Mouse (Mus musculus): ENCODE data around the gene Ugt1a7c. TPM values are rescaled to one million over a fixed set of nuclear protein-coding genes. Genes with fewer than 3 reads are reported as not detected.

The Ugt1a7c gene
- total and polyA plus RNA-seq, 3 experiments, result not detected

DNA sequence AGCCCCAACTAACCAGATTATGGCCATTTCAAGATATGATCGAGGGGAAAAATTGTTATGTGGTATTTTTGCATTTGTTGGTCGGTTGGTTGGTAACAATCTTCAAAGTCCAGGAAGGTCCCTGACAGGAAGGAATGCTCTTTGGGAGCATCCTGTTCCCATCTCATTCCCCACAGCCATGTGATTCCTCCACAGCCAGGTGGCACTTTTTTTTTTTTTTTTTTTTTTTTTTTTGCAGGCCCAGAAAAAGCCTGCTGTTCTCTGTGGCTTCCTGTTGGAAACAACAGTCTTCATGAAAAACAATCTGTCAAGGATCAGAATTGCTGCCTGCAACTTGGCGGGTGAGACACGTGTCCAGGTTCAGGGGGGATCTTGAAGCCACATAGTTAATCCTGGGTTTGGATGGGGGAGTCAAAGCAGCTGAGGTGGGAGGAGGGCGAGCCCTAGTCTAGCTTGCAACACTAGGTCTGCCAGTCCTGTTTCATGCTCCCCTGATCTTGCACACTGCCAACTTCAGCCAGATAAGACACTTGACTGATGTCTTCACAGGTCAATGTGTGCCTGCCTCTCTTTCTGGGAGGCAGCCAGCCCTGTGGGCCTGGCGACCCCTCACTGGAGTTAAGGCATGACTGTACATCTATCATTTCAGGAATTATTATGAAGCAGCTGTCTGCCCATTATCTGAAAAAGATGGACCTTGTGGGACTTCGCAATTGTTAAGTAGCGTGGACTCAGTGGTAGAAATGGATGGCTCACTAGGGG lies 164.2 kb downstream of the Ugt1a7c start (continued):
- no peak for TF ChIP-seq KAT2A (conservative IDR thresholded peaks at IDR 0.05; ENCODE audit: low read depth, low read length)
- TF ChIP-seq TCF12 (IDR thresholded peaks at IDR 0.05; ENCODE audit: low read depth, low read length), result no peak
- no peak; the same call in 1 of the 2 replicates for TF ChIP-seq POLR2AphosphoS5 (IDR thresholded peaks at IDR 0.05; ENCODE audit: borderline replicate concordance, low read depth, low read length)
- TF ChIP-seq ZC3H11A (IDR thresholded peaks at IDR 0.05; ENCODE audit: low read depth, low read length), result no peak
- TF ChIP-seq UBTF (IDR thresholded peaks at IDR 0.05; ENCODE audit: borderline replicate concordance, insufficient read depth, low read depth, low read length), result no peak
- no peak for TF ChIP-seq ETS1 (IDR thresholded peaks at IDR 0.05; ENCODE audit: low read depth, low read length)
- TF ChIP-seq RAD21 (IDR thresholded peaks at IDR 0.05; ENCODE audit: low read depth, low read length), result no peak
- TF ChIP-seq JUND (IDR thresholded peaks at IDR 0.05; ENCODE audit: low read depth, low read length), result no peak
- TF ChIP-seq POLR2AphosphoS2 (IDR thresholded peaks at IDR 0.05; ENCODE audit: low read length), result peak; percentile 68
- TF ChIP-seq TBP (IDR thresholded peaks at IDR 0.05; ENCODE audit: low read depth, low read length), result no peak

DNA sequence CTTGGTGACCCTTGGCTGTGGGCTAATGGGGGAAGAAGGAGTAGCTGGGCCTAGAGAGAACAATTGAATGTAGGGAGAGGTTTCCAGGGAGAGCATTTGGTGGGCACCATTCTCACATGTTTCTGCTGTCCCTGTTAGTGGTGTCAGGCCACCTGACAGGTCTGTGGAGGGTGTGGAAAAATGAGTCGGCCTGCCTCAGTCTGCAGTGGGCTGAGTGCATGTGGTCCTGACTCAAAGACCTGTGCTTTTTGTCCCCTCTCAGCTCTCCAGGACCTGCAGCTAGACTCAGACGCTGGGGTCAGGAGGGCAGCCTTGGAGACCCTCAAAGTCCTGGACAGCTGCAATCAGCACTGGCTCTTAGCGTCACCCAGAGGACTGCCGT lies 164.8 kb downstream of the Ugt1a7c start:
- H3K36me3 ChIP-seq (ENCODE audit: control insufficient read depth in 1 of 2, insufficient read depth in 2 of 2, low read length in 2 of 2), result peaks cover 0 to 24% of the 10 kb centered on the region in 2 experiments; a peak in 3 of 4 replicates
- TF ChIP-seq USF2 (IDR thresholded peaks at IDR 0.05; ENCODE audit: borderline replicate concordance in 1 of 2, insufficient read depth in 1 of 2, low read depth in 1 of 2, low read length in 2 of 2) (no peak), POLR2A (IDR thresholded peaks at IDR 0.05; ENCODE audit: control insufficient read depth in 1 of 2, insufficient read depth in 1 of 2, low read depth in 1 of 2, low read length in 2 of 2, poor library complexity in 1 of 2) (peak in 1 of 2 experiments; percentile 30; a peak in 1 of 4 replicates), ZMIZ1 (IDR thresholded peaks at IDR 0.05; ENCODE audit: low read depth, low read length) (no peak)
- no peaks in the 10 kb centered on the region for H3K9me3 ChIP-seq (replicated peaks; ENCODE audit: insufficient read depth, low read length)

DNA sequence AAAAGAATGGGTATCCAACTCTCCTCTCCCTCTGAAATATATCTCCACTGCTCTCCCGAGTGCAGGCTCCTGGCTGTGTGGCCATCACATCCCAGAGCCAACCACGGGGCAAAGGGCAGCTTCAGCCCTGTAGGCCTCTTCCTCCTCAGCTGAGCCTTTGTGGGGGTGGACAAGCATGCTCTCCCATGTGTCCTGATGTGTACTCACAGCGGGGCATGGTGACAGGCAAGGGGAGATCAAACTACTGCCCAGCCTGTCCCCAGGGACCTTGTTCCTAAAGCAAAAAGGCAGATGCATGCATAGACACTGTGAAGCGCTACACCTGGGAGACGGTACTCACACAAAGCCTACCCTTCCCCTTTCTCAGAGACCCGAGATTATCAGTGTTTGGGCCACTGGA lies 165.3 kb downstream of the Ugt1a7c start:
- peak; percentile 47 for DNase-seq (ENCODE audit: low read depth, low spot score)
- Histone ChIP-seq H3K27me3 (ENCODE audit: control insufficient read depth in 1 of 2, insufficient read depth in 2 of 2, low read length in 2 of 2) (no peaks in the 10 kb centered on the region), H3K4me3 (ENCODE audit: control insufficient read depth in 1 of 2, insufficient read depth in 1 of 2, low read depth in 2 of 2, low read length in 2 of 2) (no peak overlapping the region), H3K36me3 (ENCODE audit: control insufficient read depth in 1 of 2, insufficient read depth in 2 of 2, low read length in 2 of 2) (peaks cover 0 to 24% of the 10 kb centered on the region in 2 experiments; a peak in 3 of 4 replicates), H3K4me1 (ENCODE audit: control insufficient read depth in 1 of 2, insufficient read depth in 2 of 2, low read length in 2 of 2) (peaks cover 7 to 17% of the 10 kb centered on the region in 2 experiments), H3K79me2 (ENCODE audit: control insufficient read depth, insufficient read depth, low read length, poor library complexity) (no peaks in the 10 kb centered on the region), H3K27ac (ENCODE audit: control insufficient read depth, low read depth, low read length) (no peak overlapping the region), H3K9me3 (replicated peaks; ENCODE audit: insufficient read depth, low read length) (no peaks in the 10 kb centered on the region), H3K9ac (ENCODE audit: control insufficient read depth, low read depth, low read length, poor library complexity, severe bottlenecking) (no peak overlapping the region)
- TF ChIP-seq POLR2A (IDR thresholded peaks at IDR 0.05; ENCODE audit: control insufficient read depth in 1 of 2, insufficient read depth in 1 of 2, low read depth in 1 of 2, low read length in 2 of 2, poor library complexity in 1 of 2) (peak in 1 of 2 experiments; percentile 31; a peak in 1 of 4 replicates), TAL1 (IDR thresholded peaks at IDR 0.05; ENCODE audit: low read length) (no peak)

More for the DNA sequence above, 164.8 kb downstream of the Ugt1a7c start:
- H3K79me2 ChIP-seq (ENCODE audit: control insufficient read depth, insufficient read depth, low read length, poor library complexity), result no peaks in the 10 kb centered on the region
- H3K4me3 ChIP-seq (ENCODE audit: control insufficient read depth in 1 of 2, insufficient read depth in 1 of 2, low read depth in 2 of 2, low read length in 2 of 2), result no peak overlapping the region
- H3K27ac ChIP-seq (ENCODE audit: control insufficient read depth, low read depth, low read length), result no peak overlapping the region
- H3K27me3 ChIP-seq (ENCODE audit: control insufficient read depth in 1 of 2, insufficient read depth in 2 of 2, low read length in 2 of 2), result no peaks in the 10 kb centered on the region
- no peak overlapping the region for H3K9ac ChIP-seq (ENCODE audit: control insufficient read depth, low read depth, low read length, poor library complexity, severe bottlenecking)
- H3K4me1 ChIP-seq (ENCODE audit: control insufficient read depth in 1 of 2, insufficient read depth in 2 of 2, low read length in 2 of 2), result peaks cover 7 to 17% of the 10 kb centered on the region in 2 experiments
- DNase-seq (ENCODE audit: low read depth, low spot score), result no peak
